Mouse (Mus musculus): ENCODE data around the gene Stk25. TPM values are rescaled to one million over a fixed set of nuclear protein-coding genes. Genes with fewer than 3 reads are reported as not detected.
"Not testable (repeated sequence)": the region's sequence is repeated elsewhere in the genome, so short reads cannot be mapped to it uniquely, and the experiment has no call there.

Stk25 gene
- polyA plus RNA-seq (2014; fragmentation: Nextera tagmentation; extraction: Ambion mirVana) = 186 and 206 TPM in 2 replicates

DNA sequence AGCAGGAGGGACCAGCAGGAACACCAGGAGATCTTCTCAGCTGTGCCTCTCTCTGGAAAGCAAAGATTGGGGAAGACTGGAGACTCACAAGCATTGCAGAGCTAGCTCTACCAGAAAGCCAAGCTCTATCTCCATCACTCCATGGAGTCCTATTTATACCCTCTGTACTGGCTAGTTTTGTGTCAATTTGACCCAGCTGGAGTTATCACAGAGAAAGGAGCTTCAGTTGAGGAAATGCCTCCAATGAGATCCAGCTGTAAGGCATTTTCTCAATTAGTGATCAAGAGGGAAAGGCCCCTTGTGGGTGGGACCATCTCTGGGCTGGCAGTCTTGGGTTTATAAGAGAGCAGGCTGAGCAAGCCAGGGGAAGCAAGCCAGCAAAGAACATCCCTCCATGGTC lies at the start of gene Stk25:
Stk25 (minus strand) TSS at position 101 of the 400 bp plus-strand sequence.
- H3K4me2 ChIP-seq (ENCODE audit: low read depth, low read length, severe bottlenecking); H3K27ac ChIP-seq (ENCODE audit: low read depth, low read length); ATAC-seq (replicated peaks; ENCODE audit: low FRiP score): not testable (repeated sequence)

DNA sequence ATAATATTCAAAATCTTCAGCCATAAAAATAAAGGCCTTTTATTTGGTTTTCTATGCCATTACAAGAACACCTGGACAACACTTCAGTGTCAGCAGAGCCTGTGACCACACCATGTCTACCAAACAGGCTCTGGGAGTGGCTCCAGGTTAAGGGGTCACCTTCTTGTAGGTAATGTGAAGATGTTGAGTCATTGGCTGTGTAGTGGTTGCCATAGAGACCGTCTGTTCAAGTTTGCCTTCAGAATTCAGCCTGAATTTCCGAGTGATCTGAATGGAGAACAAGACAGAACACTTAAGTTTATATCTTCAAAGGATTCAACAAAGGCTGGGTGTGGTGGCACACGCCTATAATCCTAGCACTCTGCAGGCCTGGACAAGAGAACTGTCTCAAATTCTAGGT lies 46.9 kb upstream of the Stk25 start:
- H3K36me3 ChIP-seq (ENCODE audit: control insufficient read depth, insufficient read depth, low read length) = no peaks in the 10 kb centered on the region; the same call in 1 of the 2 replicates
- H3K27me3 ChIP-seq (ENCODE audit: control insufficient read depth, insufficient read depth, low read length) = no peaks in the 10 kb centered on the region
- no peak overlapping the region for H3K4me3 ChIP-seq (ENCODE audit: low read depth, low read length)
- 73% methylated on average over 3 of the region's 3 CpGs for WGBS
- ATAC-seq (replicated peaks; ENCODE audit: low FRiP score) (no peak), DNase-seq (ENCODE audit: low spot score) (no peak)
- no peak overlapping the region for H3K27ac ChIP-seq (ENCODE audit: low read depth, low read length)
- no peaks in the 10 kb centered on the region for H3K9me3 ChIP-seq (ENCODE audit: control insufficient read depth, low read length)
- H3K9ac ChIP-seq (ENCODE audit: low read length) = no peak overlapping the region
- no peaks in the 10 kb centered on the region for H3K4me1 ChIP-seq (replicated peaks; ENCODE audit: control insufficient read depth, insufficient read depth, low read length)
- H3K4me2 ChIP-seq (ENCODE audit: low read depth, low read length, severe bottlenecking) = no peak overlapping the region

More for the DNA sequence above, at the start of gene Stk25:
- H3K9me3 ChIP-seq (ENCODE audit: control insufficient read depth, low read length); H3K4me3 ChIP-seq (ENCODE audit: low read depth, low read length); H3K4me1 ChIP-seq (replicated peaks; ENCODE audit: control insufficient read depth, insufficient read depth, low read length); H3K36me3 ChIP-seq (ENCODE audit: control insufficient read depth, insufficient read depth, low read length); H3K27me3 ChIP-seq (ENCODE audit: control insufficient read depth, insufficient read depth, low read length); DNase-seq (ENCODE audit: low spot score); H3K9ac ChIP-seq (ENCODE audit: low read length): not testable (repeated sequence)

DNA sequence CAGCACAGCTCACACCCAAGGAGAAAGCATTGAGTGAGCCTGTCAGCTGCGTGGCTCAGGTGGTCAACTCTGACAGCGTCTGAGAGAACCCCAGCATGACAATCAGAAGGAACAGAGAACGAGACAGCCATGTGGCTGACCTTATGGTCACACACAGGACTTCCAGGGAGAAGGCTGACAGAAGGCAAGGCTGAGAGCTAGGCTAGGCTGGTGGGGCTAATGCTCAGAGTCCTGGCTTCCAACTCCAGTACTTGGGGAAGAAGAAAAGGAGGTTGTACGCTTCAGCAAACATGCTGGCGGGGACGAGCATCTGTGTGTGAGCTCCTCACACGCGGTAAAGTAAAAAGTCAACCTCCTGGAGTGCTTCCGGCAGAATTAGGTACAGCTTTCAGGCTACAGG lies 45.9 kb upstream of the Stk25 start:
- no peak for DNase-seq (ENCODE audit: low spot score)
- no peak for ATAC-seq (replicated peaks; ENCODE audit: low FRiP score)
- Histone ChIP-seq H3K36me3 (ENCODE audit: control insufficient read depth, insufficient read depth, low read length) (no peaks in the 10 kb centered on the region; the same call in 1 of the 2 replicates), H3K27me3 (ENCODE audit: control insufficient read depth, insufficient read depth, low read length) (no peaks in the 10 kb centered on the region), H3K9me3 (ENCODE audit: control insufficient read depth, low read length) (no peaks in the 10 kb centered on the region), H3K4me2 (ENCODE audit: low read depth, low read length, severe bottlenecking) (no peak overlapping the region), H3K9ac (ENCODE audit: low read length) (no peak overlapping the region), H3K27ac (ENCODE audit: low read depth, low read length) (no peak overlapping the region), H3K4me3 (ENCODE audit: low read depth, low read length) (no peak overlapping the region), H3K4me1 (replicated peaks; ENCODE audit: control insufficient read depth, insufficient read depth, low read length) (no peaks in the 10 kb centered on the region)
- 91% methylated on average over 9 of the region's 9 CpGs for WGBS

DNA sequence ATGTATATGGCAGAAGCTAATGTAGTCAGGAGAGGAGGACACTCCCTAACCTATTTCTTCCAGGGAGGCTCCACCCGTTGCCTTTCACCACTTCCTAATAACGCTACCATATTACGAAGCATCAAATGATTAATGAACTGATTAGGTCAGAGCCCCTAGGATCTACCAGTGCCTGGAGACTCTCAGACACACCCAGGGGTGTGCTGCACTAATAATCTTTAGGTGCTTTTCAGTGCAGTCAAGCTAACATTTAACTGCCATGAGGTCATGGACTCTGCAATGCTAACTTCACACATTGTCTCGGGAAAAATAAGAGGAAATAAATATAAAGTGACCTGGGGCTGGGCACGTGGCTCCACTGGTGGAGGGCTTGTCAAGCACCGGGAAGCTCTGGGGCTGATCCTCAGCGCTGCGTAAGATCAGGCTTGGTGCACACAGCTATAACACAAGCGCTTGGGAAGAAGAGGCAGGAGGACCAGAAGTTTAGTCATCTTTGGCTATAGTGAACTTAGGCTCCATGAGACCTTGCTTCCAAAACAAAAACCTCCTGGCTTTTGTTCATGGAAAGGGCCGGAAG lies 45.1 kb upstream of the Stk25 start:
- no peaks in the 10 kb centered on the region for H3K27me3 ChIP-seq (ENCODE audit: control insufficient read depth, insufficient read depth, low read length)
- 91% methylated on average over 10 of the region's 10 CpGs for WGBS
- no peak overlapping the region for H3K27ac ChIP-seq (ENCODE audit: low read depth, low read length)
- H3K9me3 ChIP-seq (ENCODE audit: control insufficient read depth, low read length) = no peaks in the 10 kb centered on the region
- H3K4me3 ChIP-seq (ENCODE audit: low read depth, low read length) = no peak overlapping the region
- no peaks in the 10 kb centered on the region; the same call in 1 of the 2 replicates for H3K36me3 ChIP-seq (ENCODE audit: control insufficient read depth, insufficient read depth, low read length)
- no peak overlapping the region for H3K9ac ChIP-seq (ENCODE audit: low read length)
- DNase-seq (ENCODE audit: low spot score) = no peak
- H3K4me2 ChIP-seq (ENCODE audit: low read depth, low read length, severe bottlenecking) = no peak overlapping the region
- H3K4me1 ChIP-seq (replicated peaks; ENCODE audit: control insufficient read depth, insufficient read depth, low read length) = no peaks in the 10 kb centered on the region
- no peak for ATAC-seq (replicated peaks; ENCODE audit: low FRiP score)

DNA sequence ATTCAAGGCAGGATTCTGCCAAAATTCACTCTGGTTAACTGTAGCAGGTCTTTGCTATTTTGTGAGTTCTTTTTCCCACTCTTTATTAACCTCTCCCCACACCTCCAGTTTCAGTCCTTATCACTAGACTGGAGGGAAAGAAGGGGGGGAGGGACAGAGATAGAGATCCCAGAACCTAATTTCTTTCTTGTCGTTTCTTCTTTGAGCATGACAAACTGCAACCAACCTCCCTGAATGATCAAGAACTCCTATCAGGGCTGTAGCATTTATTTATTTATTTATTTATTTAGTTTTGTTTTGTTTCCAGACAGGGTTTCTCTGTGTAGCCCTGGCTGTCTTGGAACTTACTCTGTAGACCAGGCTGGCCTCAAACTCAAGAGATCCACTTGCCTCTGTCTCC lies 43.6 kb upstream of the Stk25 start:
- Histone ChIP-seq H3K9me3 (ENCODE audit: control insufficient read depth, low read length) (no peaks in the 10 kb centered on the region), H3K4me3 (ENCODE audit: low read depth, low read length) (no peak overlapping the region), H3K4me1 (replicated peaks; ENCODE audit: control insufficient read depth, insufficient read depth, low read length) (no peaks in the 10 kb centered on the region), H3K27me3 (ENCODE audit: control insufficient read depth, insufficient read depth, low read length) (no peaks in the 10 kb centered on the region), H3K36me3 (ENCODE audit: control insufficient read depth, insufficient read depth, low read length) (no peaks in the 10 kb centered on the region; the same call in 1 of the 2 replicates), H3K27ac (ENCODE audit: low read depth, low read length) (no peak overlapping the region), H3K4me2 (ENCODE audit: low read depth, low read length, severe bottlenecking) (no peak overlapping the region), H3K9ac (ENCODE audit: low read length) (no peak overlapping the region)
- WGBS = 85% methylated on average over 1 of the region's 1 CpGs
- ATAC-seq (replicated peaks; ENCODE audit: low FRiP score) (no peak), DNase-seq (ENCODE audit: low spot score) (no peak)

DNA sequence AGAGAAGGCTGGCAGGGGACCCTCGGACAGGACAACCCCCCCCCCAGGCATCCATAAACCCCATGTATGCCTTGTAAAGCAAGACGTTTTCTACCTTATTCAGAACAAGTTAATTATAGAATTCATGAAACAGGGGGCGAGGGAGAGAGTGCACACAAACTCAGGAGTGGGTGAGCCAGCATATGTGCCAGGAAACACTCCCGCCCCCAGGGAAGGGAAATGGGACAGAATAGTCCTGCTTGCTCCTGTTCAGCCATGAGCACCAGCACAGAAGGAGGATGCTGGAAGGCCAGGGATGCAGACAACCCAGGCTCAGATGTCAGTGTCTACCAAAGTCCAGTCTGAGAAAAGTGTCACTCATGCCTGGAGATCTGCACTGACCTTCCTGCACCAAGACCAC lies 40.7 kb upstream of the Stk25 start:
- H3K4me2 ChIP-seq (ENCODE audit: low read depth, low read length, severe bottlenecking) = no peak overlapping the region
- H3K36me3 ChIP-seq (ENCODE audit: control insufficient read depth, insufficient read depth, low read length) = no peaks in the 10 kb centered on the region; the same call in 1 of the 2 replicates
- WGBS = 79% methylated on average over 4 of the region's 4 CpGs
- no peaks in the 10 kb centered on the region for H3K27me3 ChIP-seq (ENCODE audit: control insufficient read depth, insufficient read depth, low read length)
- H3K9ac ChIP-seq (ENCODE audit: low read length) = no peak overlapping the region
- ATAC-seq (replicated peaks; ENCODE audit: low FRiP score) = no peak
- no peaks in the 10 kb centered on the region for H3K9me3 ChIP-seq (ENCODE audit: control insufficient read depth, low read length)
- no peak overlapping the region for H3K27ac ChIP-seq (ENCODE audit: low read depth, low read length)
- H3K4me1 ChIP-seq (replicated peaks; ENCODE audit: control insufficient read depth, insufficient read depth, low read length) = no peaks in the 10 kb centered on the region
- no peak for DNase-seq (ENCODE audit: low spot score)
- no peak overlapping the region for H3K4me3 ChIP-seq (ENCODE audit: low read depth, low read length)

DNA sequence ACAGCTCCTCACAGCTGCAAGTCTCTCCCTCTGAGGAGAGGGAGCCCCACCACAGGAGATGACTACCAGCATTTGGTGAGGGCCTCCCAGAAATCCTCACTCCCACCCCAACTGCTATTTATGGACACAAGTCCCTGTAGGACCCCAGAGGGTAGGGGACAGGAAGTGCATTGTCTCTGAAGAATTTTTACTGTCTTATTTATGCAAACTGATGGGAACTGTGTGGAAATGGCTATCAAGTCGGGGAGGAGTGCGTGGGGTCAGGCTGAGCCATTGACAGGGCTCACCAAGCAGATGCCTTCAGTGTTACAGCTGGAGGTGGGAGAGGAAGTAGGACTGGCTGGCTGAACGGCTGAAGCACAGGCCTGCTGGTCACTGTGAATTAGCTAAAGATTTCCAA lies 38.9 kb upstream of the Stk25 start:
- 69% methylated on average over 3 of the region's 3 CpGs for WGBS
- H3K9me3 ChIP-seq (ENCODE audit: control insufficient read depth, low read length) = no peaks in the 10 kb centered on the region
- no peak for DNase-seq (ENCODE audit: low spot score)

DNA sequence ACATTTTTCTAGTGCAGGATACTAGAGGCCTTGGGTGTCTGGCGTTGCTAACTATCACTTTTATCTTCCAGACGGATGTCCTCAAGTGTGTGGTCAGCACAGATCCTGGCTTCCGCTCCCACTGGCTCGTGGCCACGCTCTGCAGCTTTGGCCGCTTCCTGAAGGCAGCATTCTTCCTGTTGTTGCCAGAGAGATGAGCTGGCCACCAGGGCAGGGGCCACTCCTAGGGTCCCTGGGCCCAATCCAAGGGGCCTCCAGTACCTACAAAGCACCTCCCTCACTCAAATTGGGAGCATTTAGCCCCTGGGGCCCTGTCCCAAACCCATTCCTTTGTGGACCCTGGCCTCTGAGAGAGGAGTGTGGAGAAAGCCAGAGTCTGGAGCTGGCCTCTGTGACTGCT lies 36.5 kb upstream of the Stk25 start:
- no peak overlapping the region for H3K9ac ChIP-seq (ENCODE audit: low read length)
- ATAC-seq (replicated peaks; ENCODE audit: low FRiP score) = no peak
- no peaks in the 10 kb centered on the region for H3K4me1 ChIP-seq (replicated peaks; ENCODE audit: control insufficient read depth, insufficient read depth, low read length)
- no peaks in the 10 kb centered on the region; the same call in 1 of the 2 replicates for H3K36me3 ChIP-seq (ENCODE audit: control insufficient read depth, insufficient read depth, low read length)
- H3K4me3 ChIP-seq (ENCODE audit: low read depth, low read length) = no peak overlapping the region
- no peaks in the 10 kb centered on the region for H3K9me3 ChIP-seq (ENCODE audit: control insufficient read depth, low read length)
- WGBS = 90% methylated on average over 6 of the region's 6 CpGs
- H3K4me2 ChIP-seq (ENCODE audit: low read depth, low read length, severe bottlenecking) = no peak overlapping the region
- no peak overlapping the region for H3K27ac ChIP-seq (ENCODE audit: low read depth, low read length)
- no peak for DNase-seq (ENCODE audit: low spot score)
- H3K27me3 ChIP-seq (ENCODE audit: control insufficient read depth, insufficient read depth, low read length) = no peaks in the 10 kb centered on the region

More for the DNA sequence above, 38.9 kb upstream of the Stk25 start:
- Histone ChIP-seq H3K9ac (ENCODE audit: low read length) (no peak overlapping the region), H3K27ac (ENCODE audit: low read depth, low read length) (no peak overlapping the region), H3K4me2 (ENCODE audit: low read depth, low read length, severe bottlenecking) (no peak overlapping the region), H3K4me1 (replicated peaks; ENCODE audit: control insufficient read depth, insufficient read depth, low read length) (no peaks in the 10 kb centered on the region), H3K36me3 (ENCODE audit: control insufficient read depth, insufficient read depth, low read length) (no peaks in the 10 kb centered on the region), H3K27me3 (ENCODE audit: control insufficient read depth, insufficient read depth, low read length) (no peaks in the 10 kb centered on the region), H3K4me3 (ENCODE audit: low read depth, low read length) (no peak overlapping the region)
- no peak for ATAC-seq (replicated peaks; ENCODE audit: low FRiP score)

DNA sequence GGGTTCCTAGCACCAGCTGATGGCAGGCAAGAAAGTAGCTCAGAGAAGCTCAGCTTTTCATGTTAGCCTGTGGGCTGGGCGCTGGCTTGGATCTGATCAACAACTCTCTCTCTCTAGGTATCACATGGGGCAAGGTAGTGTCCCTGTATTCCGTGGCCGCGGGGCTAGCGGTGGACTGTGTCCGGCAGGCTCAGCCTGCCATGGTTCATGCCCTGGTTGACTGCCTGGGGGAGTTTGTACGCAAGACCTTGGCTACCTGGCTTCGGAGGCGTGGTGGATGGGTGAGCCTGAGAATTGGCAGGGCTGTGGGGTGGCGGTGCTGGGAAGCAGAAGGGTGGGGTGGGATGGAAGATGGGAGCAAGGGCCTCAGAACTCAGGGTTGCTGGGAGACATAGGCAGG lies 35.5 kb upstream of the Stk25 start:
- Histone ChIP-seq H3K4me1 (replicated peaks; ENCODE audit: control insufficient read depth, insufficient read depth, low read length) (no peaks in the 10 kb centered on the region), H3K4me2 (ENCODE audit: low read depth, low read length, severe bottlenecking) (no peak overlapping the region), H3K9me3 (ENCODE audit: control insufficient read depth, low read length) (no peaks in the 10 kb centered on the region), H3K27ac (ENCODE audit: low read depth, low read length) (no peak overlapping the region), H3K36me3 (ENCODE audit: control insufficient read depth, insufficient read depth, low read length) (no peaks in the 10 kb centered on the region; the same call in 1 of the 2 replicates), H3K4me3 (ENCODE audit: low read depth, low read length) (no peak overlapping the region), H3K27me3 (ENCODE audit: control insufficient read depth, insufficient read depth, low read length) (no peaks in the 10 kb centered on the region), H3K9ac (ENCODE audit: low read length) (no peak overlapping the region)
- ATAC-seq (replicated peaks; ENCODE audit: low FRiP score) (no peak), DNase-seq (ENCODE audit: low spot score) (no peak)
- WGBS = 93% methylated on average over 10 of the region's 10 CpGs

Measured in forebrain, embryonic 11.5 days (tissue).